Mouse (Mus musculus) lung, postnatal 0 days (tissue): ENCODE data around the gene Zbtb22.
"Not testable (repeated sequence)": the region's sequence is repeated elsewhere in the genome, so short reads cannot be mapped to it uniquely, and the experiment has no call there.

Source experiments
- CTCF ChIP-seq: IDR thresholded peaks from 2 replicates; pipeline ENCODE4 v1.5.1; 2016; ENCODE audit warnings: antibody characterized with exemption, mild to moderate bottlenecking
- EP300 ChIP-seq: IDR thresholded peaks from 2 replicates; pipeline ENCODE4 v1.6.1; 2016; ENCODE audit warnings: antibody characterized with exemption, mild to moderate bottlenecking, control low read depth

DNA sequence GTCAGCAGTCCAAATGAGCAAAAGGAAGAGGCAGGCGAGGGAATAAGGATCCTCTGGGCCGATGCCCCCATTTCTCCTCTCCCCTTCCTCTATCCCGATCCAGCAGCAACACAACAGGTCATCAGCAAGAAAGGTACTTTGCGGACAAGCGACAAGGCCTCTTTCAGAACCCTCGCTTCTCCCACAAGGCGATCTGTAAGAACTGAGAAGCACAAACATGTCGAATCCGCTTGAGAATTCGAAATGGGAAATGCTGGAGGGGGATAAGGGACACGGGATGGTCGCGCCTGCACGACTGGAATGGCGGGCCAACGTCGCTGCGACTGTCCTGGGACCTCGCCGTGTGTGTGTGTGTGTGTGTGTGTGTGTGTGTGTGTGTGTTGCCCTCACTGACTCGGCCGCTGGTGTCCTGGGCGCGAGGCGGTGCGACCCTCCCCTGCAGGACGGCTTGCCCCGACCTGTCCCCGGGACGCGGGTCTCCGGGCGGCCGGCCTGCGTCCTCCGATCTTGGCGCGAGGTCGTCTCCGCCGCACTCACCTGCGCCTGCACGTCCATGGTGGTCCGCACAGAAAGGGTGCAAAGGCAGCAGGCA is 25.7 kb upstream of the Zbtb22 start:
- TF ChIP-seq CTCF, EP300: not testable (repeated sequence)
